ENCODE assay signal across 9 mouse cellular contexts in genomic region chr4:83830891-83831880, GRCm38 (mm10).
DNase-seq lines count a peak whose midpoint lies in the region; ATAC-seq lines count a peak whose summit lies in the region.
"Had no signal": no experiment of that assay in that cellular context is flagged by ENCODE, and none has a peak within 500 bp of the region (broad histone marks: within the 10 kb centered on the region; RNA-seq: fewer than 3 reads in every experiment).

No protein-coding gene starts in this region.

- H3K4me2 ChIP-seq in heart, embryonic 13.5 days: peak overlapping the region; percentile 40

- H3K9me3 ChIP-seq in heart, embryonic 13.5 days: no peaks in the 10 kb centered on the region
- H3K9me3 ChIP-seq: megakaryocyte, embryonic 14.5 days had no signal

- H3K27ac ChIP-seq in heart, embryonic 13.5 days (replicated peaks): 0 out of 2 replicates have a peak overlapping the region, but pooled peaks have one; percentile 20

- H3K27me3 ChIP-seq in heart, embryonic 13.5 days (replicated peaks): peaks cover 6% of the 10 kb centered on the region; the same call in 1 of the 2 replicates
- H3K27me3 ChIP-seq: megakaryocyte, embryonic 14.5 days had no signal

- peaks cover 8% of the 10 kb centered on the region for H3K4me1 ChIP-seq in heart, embryonic 13.5 days
- H3K4me1 ChIP-seq: megakaryocyte, embryonic 14.5 days had no signal

- no peak overlapping the region for H3K4me3 ChIP-seq in heart, embryonic 13.5 days
- H3K4me3 ChIP-seq: megakaryocyte, embryonic 14.5 days had no signal

- WGBS in heart, embryonic 13.5 days: 48% methylated on average over 13 of the region's 13 CpGs

- DNase-seq in Muller cell, postnatal 12 days (ENCODE audit: inconsistent ontology term): peak; percentile 80
- peak; percentile 74 for DNase-seq in embryo, embryonic 10.5 days (ENCODE audit: low spot score)
- DNase-seq in kidney, postnatal 10 days: peak; percentile 53
- DNase-seq in adrenal gland, adult 8-10 months: no peak
- no peak for DNase-seq in thymus, postnatal 4 days
- no peak for DNase-seq in thymus, adult 18-20 months
- no peak for DNase-seq in cerebellum, adult 11-12 months

- peak; percentile 68; the same call in 1 of the 2 replicates for ATAC-seq in heart, embryonic 13.5 days (ENCODE audit: extremely low read depth, insufficient number of reproducible peaks, low FRiP score, low TSS enrichment)

- H3K36me3 ChIP-seq in heart, embryonic 13.5 days: no peaks in the 10 kb centered on the region

- no peak overlapping the region for H3K9ac ChIP-seq in heart, embryonic 13.5 days

Comparison
In these comparisons a context has a peak if more than half of its experiments do, and no peak if none do; other contexts are left out.
1. DNase-seq: peak in Muller cell, postnatal 12 days (single experiment), embryo, embryonic 10.5 days (single experiment) and kidney, postnatal 10 days (single experiment); none in adrenal gland, adult 8-10 months (single experiment), thymus, postnatal 4 days (single experiment), thymus, adult 18-20 months (0 of 2) and cerebellum, adult 11-12 months (single experiment).